Mouse (Mus musculus): ENCODE results near the gene Tnfrsf22.
A peak's percentile ranks its signal among the peaks of the same experiment; 100 is the strongest.
"Not testable (repeated sequence)": the region's sequence is repeated elsewhere in the genome, so short reads cannot be mapped to it uniquely, and the experiment has no call there.

The Tnfrsf22 gene

GRCm38 (mm10) chr7:143649034-143649768 is at the start of gene Tnfrsf22:
Gene Tnfrsf22, minus strand, starts transcription at chr7:143649661.
- peak; percentile 60 for DNase-seq (ENCODE audit: low spot score)

- DNase-seq (ENCODE audit: low spot score) = peak; percentile 19
These were observed 46.7 kb upstream of the Tnfrsf22 start for GRCm38 (mm10) chr7:143696140-143696539.

- DNase-seq (ENCODE audit: low spot score) = no peak
These were observed 45.1 kb upstream of the Tnfrsf22 start for GRCm38 (mm10) chr7:143694550-143694949.

- no peak for DNase-seq (ENCODE audit: low spot score)
These were observed 43.5 kb upstream of the Tnfrsf22 start for GRCm38 (mm10) chr7:143692746-143693510.

- no peak for DNase-seq (ENCODE audit: low spot score)
These were observed 42.4 kb upstream of the Tnfrsf22 start for GRCm38 (mm10) chr7:143691909-143692308.

GRCm38 (mm10) chr7:143691181-143691580 is 41.7 kb upstream of the Tnfrsf22 start:
- DNase-seq (ENCODE audit: low spot score) = no peak

GRCm38 (mm10) chr7:143689946-143690345 is 40.5 kb upstream of the Tnfrsf22 start:
- no peak for DNase-seq (ENCODE audit: low spot score)

GRCm38 (mm10) chr7:143689481-143689880 is 40.0 kb upstream of the Tnfrsf22 start:
- no peak for DNase-seq (ENCODE audit: low spot score)

- not testable (repeated sequence) for DNase-seq (ENCODE audit: low spot score)
These were observed 37.2 kb upstream of the Tnfrsf22 start for GRCm38 (mm10) chr7:143686676-143687075.

GRCm38 (mm10) chr7:143686191-143686590 is 36.7 kb upstream of the Tnfrsf22 start:
- not testable (repeated sequence) for DNase-seq (ENCODE audit: low spot score)

GRCm38 (mm10) chr7:143685359-143686067 is 36.1 kb upstream of the Tnfrsf22 start, which contains the start of gene Tnfrsf23:
Gene Tnfrsf23, minus strand, starts transcription at chr7:143685872.
- peak; percentile 83 for DNase-seq (ENCODE audit: low spot score)

- not testable (repeated sequence) for DNase-seq (ENCODE audit: low spot score)
These were observed 35.1 kb upstream of the Tnfrsf22 start for GRCm38 (mm10) chr7:143684569-143684968.

GRCm38 (mm10) chr7:143681566-143681965 is 32.1 kb upstream of the Tnfrsf22 start:
- DNase-seq (ENCODE audit: low spot score) = no peak

GRCm38 (mm10) chr7:143680836-143681235 is 31.4 kb upstream of the Tnfrsf22 start:
- DNase-seq (ENCODE audit: low spot score) = not testable (repeated sequence)

GRCm38 (mm10) chr7:143679650-143680049 is 30.2 kb upstream of the Tnfrsf22 start:
- not testable (repeated sequence) for DNase-seq (ENCODE audit: low spot score)

GRCm38 (mm10) chr7:143666427-143667311 is 17.2 kb upstream of the Tnfrsf22 start:
- peak; percentile 36 for DNase-seq (ENCODE audit: low spot score)

- no peak for DNase-seq (ENCODE audit: low spot score)
These were observed 14.0 kb upstream of the Tnfrsf22 start for GRCm38 (mm10) chr7:143663470-143663869.

GRCm38 (mm10) chr7:143660797-143661196 is 11.3 kb upstream of the Tnfrsf22 start:
- DNase-seq (ENCODE audit: low spot score) = no peak

GRCm38 (mm10) chr7:143649769-143650346 is 397 bp upstream of the Tnfrsf22 start:
- DNase-seq (ENCODE audit: low spot score) = not testable (repeated sequence)

- not testable (repeated sequence) for DNase-seq (ENCODE audit: low spot score)
These were observed 5.5 kb downstream of the Tnfrsf22 start for GRCm38 (mm10) chr7:143643949-143644348.

GRCm38 (mm10) chr7:143636674-143637073 is 12.8 kb downstream of the Tnfrsf22 start:
- DNase-seq (ENCODE audit: low spot score) = peak; percentile 9
